Mouse (Mus musculus): ENCODE results near the gene Tenm2. TPM values are rescaled to one million over a fixed set of nuclear protein-coding genes. Genes with fewer than 3 reads are reported as not detected.
A peak's percentile ranks its signal among the peaks of the same experiment; 100 is the strongest.

The Tenm2 gene
- total RNA-seq, 2 experiments from 2014 or later = 0.05 to 0.06 TPM

DNA sequence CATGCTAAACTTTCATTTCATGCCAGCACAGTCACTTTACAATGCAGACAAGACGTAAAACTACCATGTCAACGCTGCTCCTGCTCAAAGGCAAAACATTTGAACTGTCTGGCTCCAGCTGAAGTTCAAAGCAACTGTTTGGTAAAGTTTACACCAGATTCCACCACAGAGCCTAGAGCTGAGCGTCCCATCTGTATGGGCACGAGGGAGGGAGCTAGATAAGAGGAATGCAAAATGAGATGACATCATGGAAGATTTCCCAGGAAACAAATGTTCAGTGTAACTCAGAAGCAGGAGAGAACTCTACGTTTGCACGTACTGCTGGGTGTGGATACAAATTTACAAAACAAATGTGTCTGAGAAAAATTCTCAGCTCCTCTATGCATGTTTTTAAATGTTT is 600.7 kb downstream of the Tenm2 start:
- DNase-seq = no peak
- intact Hi-C loops (cut with DNase I) = no loop called here

DNA sequence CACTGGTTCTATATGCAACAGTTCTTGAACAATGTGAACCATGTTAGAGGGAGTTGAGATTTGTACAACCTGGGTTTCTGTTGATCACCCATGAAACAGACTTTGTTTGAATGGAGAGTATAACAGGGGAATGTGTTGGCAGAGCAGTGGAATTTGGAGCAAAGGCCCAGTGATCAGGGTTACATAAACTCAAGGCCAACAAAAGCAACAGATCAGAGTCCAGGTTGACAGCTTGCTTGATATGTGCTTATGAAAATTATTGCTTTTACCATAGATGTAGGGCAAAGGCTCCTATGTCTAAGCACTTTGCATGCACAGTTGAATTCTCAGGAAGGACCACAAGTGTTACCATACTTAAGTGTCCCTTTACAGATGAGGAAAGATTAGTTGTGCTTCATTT is 603.6 kb downstream of the Tenm2 start:
- no peak for DNase-seq
- intact Hi-C loops (cut with DNase I) = no loop called here

DNA sequence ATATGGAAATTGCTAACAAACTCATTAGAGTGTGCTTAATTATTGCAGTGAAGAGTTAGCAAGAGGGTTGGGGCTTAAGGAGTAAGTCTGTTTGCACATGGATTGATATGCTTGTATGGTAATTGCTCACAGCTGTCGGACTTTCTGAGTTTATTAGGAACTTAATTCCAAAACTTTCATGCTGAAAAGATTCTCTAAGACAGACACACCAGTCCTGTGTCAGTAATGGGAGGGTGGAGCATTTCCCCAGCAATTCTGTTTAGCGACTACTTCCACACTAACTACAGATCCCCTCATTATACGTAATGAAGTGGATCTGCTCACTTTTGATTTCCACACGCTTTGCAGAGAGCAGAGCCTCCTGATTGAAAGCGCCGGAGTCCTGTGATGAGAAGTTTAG is 622.0 kb downstream of the Tenm2 start:
- intact Hi-C loops (cut with DNase I) = no loop called here
- DNase-seq = no peak

DNA sequence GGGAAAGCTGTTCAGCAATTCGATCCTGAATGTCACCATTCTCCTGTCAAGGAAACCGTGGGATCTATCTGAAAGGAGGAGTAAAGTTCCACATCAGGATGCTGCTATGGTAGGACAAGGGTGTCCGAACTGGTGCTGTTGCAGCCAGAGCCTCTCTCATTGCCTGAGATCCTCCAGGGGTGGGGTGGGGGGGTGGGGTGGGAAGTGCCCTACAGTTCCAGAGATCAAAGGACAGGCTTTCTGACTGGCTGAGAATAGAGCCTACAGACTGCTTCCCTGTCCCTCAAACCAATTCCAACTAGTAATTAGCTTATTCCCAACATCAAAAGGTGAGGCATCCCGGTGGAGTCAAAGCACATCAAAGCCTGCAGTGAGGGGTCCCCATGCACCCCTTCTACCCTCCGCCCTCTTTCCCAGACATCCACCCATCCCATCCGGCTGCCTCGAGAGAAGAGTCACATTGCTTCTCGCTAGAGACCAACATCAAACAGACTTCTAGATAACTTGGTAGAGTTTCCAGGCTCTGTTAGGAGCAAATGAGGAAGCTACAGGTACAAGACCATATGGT is 630.9 kb downstream of the Tenm2 start:
- intact Hi-C loops (cut with DNase I) = no loop called here
- DNase-seq = no peak

DNA sequence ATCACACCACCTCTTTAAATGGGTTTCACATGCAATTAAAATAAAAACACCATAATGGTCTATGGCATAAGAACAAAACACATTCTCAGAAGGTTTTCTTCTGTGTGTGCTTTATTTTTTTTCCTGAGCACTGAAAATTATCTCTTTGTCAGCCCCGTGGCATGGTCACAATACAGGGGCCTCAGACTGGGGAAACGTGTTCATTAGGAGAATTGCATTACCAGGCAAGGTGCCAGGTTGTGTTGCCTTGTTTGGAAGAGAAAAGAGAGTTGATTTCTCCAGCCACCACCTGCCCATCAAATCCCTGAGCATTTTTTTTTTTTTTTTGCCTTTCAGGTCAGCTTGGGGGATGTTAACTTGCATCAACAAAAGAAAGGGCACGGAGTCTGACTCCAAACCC is 631.5 kb downstream of the Tenm2 start:
- intact Hi-C loops (cut with DNase I) = no loop called here
- no peak for DNase-seq

DNA sequence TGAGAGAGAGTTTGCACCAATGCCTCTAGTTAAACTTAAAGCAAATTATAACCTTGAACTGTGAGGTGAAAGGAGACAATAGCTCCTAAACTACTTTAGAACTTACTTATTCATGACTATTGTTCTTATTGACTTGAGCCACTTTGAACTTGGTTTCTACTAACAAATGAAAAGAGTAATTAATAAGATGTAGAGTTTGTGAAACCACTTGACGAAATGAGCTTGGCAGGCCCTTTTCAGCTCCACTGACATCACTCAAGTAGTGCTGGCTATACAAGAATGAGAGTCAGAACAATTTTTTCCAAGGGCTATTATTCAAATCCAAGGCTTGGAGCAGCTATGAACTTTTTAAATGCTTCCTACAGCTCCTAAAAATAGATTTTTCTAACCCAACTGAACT is 643.3 kb downstream of the Tenm2 start:
- intact Hi-C loops (cut with DNase I) = no loop called here
- DNase-seq = no peak

DNA sequence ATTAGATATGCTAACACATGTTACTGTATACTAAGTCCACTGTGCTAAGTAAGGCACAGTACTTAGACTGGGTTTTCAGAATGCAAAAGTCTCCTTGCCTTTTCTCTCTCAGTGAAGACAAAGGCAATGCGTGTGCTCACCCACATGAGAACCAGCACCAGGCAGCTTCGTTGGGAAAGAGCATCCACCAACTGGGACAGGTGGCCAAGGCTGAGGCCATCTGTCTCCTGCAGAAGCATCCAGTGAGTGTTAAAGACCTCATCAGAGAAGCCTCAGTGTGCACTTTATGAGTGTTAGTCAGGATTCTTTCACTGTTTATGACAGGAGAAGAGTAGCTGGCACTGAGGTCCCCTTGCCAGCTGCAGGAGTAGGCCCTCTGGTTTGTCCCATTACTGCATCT is 669.6 kb downstream of the Tenm2 start:
- DNase-seq = no peak
- intact Hi-C loops (cut with DNase I) = no loop called here

DNA sequence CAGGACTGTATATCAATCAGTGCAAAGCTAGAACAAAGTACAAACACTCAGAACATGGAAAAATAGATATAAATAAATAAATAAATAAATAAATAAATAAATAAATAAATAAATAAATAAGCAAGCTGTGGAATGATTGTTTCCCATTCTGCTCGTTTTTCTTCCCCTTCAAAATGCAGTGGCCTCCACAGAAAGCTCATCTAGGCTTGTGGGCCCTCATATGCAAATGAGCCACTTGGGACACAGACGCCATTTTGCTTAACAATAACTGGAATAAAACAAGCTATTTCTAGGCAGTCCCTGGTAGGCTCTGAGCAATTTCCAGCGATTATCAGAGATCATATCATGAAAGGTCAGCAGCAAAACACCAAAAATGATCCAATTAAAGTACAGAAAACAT is 672.9 kb downstream of the Tenm2 start:
- no peak for DNase-seq
- intact Hi-C loops (cut with DNase I) = no loop called here

DNA sequence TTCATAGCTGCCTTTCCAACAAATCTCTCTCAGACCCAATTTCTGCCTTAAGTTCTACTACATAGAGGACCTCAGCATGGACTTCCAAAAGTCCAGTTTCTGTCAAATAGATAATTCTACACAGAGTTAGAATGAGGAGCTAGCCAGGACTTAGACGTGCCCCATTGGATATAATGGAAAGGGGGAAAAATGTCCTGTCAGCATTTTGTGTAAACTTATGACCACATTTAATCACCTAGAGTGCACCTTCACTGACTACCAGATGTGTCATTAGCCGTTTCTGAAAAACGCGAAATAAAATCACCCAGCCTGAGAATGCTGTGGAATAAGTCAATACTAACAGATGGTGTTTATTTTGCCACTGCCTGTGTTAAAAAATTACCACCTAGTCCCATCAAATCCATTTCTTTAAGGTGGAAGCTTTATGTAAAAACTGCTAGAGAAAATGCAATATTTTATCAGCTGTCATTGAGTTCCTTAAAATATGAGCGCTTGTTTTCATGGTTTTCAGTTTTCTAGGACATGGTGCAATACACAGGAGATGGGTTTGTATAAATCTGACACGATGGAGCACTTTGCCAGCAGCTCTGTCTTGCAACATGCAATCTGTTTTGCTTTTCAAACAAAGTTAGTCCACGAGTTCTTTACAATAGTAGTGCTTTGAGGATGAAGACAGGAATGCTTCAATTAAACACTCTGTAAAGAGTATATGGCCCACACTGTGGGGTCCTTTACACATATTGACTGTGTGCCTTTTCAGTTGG is 674.8 kb downstream of the Tenm2 start:
- intact Hi-C loops (cut with DNase I) = no loop called here
- no peak for DNase-seq

DNA sequence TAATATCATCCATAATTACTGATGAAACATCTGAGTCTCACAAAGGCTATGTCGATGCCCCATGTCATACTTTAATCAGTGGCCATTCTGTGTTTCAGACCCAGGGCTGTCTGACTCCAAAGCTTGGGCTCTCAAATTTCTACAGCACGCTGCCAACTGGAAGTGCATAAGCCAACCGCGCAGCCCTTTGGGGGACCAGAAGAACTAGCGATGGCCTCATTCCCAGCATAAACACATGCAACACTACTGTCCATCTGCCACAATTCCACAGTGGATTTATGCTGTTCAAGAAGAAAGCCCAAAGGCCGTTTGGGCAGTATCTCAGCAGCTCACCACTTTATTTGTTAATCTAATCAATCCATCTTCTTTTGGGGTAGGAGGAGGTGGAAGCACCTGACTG is 678.4 kb downstream of the Tenm2 start:
- DNase-seq = no peak
- intact Hi-C loops (cut with DNase I) = no loop called here

DNA sequence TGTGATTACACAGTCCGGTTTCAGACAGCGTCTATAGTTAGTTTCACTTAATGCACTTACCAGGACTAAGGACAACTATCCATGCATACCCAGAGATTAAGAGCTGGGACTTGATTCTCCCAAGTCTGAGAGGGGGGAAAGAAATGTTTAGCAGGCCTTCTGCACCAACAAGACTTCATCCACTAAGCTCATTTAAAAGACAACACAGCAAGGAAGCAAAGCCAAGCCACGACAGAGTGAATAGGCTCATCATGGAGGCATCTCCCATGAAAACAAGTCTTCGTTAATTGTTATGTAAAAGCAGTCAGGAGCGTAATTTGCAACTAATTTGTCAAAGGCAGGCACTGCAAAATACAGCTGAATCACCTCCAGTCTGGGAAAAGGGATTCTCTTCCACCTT is 682.5 kb downstream of the Tenm2 start:
- DNase-seq = no peak
- intact Hi-C loops (cut with DNase I) = no loop called here

DNA sequence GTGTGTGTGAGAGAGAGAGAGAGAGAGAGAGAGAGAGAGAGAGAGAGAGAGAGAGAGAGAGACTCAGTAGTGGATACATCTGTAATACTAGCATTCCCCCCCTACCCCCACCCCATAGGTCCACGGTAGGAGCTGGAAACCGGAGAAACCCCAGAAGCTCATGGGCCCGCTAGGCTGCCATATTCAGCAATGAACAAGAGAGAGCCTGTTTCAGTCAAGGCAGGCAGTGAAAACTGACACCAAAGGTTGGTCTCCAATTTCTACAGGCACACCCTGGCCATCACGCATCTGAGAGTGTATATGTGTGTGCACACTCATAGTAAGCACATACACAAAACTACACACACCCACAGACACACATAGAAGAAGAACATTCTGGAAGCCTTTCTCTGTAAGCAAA is 685.1 kb downstream of the Tenm2 start:
- intact Hi-C loops (cut with DNase I) = no loop called here
- DNase-seq = no peak

DNA sequence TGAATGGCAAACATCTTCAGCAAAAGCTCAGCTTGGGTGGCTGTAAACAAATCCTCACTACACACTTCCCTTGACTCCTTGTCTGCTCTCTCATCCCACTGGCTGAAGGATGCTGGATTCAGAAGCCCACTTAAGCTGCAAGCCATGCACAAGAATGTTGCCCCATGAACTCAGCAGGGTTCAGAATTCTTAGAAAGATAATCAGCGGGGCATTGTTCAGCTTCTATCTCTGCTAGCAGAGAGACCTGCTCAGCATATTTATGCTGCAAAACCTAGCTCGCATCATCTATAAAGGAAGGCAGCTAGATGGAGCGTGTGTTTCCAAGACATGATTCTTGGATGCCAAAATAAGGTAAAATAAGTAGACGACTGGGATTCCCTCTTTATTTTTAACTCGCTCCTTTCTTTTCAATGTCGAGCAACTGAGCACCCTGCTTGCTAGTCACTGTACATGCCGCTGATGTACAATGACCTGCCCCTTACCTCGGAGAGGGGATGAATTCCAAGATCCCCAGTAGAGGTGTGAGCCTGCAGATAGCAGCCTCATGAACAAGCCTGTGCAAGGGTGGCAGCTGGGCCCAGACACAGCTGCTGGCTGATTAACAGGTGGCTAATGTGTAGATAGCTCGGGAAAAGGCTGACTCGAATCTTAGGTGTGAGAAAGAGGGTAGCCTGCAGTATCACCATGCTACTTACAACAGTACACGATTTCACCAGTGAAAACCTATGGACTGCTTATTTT is 686.2 kb downstream of the Tenm2 start:
- intact Hi-C loops (cut with DNase I) = no loop called here
- DNase-seq = no peak

DNA sequence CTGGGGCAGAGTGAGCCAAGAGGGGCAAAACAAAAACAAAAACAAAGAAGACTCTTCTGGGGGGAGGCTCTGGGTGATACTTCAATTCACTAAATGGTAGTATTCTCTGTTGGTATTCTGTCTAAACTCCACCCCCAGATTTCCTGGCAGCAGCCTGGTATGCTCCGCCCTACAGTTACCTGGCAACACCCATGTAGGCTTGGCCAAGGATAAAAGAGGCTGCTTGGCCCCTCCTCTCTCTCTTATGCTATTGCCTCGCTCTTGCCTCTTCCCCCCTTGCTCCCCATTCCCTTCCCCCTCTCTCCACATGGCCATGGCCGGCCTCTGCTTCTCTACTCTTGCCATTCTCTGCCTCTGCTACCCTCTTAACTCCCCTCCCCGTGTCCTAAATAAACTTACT is 687.6 kb downstream of the Tenm2 start:
- no peak for DNase-seq
- intact Hi-C loops (cut with DNase I) = no loop called here

DNA sequence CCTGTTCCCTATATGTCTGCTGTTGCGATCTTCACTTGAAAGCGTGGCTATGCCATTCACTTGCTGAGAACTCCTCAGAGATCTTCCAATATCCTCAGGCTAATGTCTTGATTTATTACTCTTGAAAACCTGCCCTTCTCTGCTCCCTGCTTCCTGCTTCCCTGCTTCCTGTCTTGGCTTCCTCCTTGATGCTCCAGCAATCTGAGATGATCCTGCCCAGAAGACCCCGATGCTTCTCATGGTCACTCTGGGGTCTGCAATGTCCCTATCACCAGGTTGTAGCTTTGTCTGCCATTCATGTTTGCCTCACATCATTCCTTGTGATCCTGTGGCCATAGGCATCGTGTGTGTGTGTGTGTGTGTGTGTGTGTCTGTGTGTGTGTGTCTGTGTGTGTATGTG is 697.6 kb downstream of the Tenm2 start:
- DNase-seq = no peak
- intact Hi-C loops (cut with DNase I) = no loop called here

DNA sequence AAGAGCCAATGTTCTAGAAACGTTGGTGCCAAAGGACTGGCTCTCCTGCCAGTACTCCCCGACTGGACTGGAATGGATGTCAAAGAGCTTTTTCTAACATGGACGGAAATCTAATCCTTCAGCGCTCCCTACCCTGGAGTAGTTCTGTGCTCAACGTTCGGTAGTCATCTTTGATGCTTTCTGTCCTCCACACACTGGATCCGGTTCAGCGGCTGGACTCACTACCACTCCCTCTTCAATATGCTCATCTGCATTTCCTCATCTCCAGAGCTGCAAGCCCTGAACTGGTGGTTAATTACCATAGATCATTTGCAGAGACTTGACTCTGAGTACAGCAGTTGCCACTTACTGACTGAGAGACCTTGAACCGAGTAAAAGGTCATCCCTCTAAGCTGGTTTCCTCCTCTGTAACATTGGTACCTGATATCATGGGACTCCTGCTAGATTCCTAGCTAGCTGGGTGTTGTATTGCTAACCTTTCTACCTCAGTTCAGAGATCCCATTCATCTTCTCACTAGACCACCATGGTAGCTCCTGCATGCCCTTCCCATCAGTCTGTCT is 698.1 kb downstream of the Tenm2 start:
- no peak for DNase-seq
- intact Hi-C loops (cut with DNase I) = no loop called here

DNA sequence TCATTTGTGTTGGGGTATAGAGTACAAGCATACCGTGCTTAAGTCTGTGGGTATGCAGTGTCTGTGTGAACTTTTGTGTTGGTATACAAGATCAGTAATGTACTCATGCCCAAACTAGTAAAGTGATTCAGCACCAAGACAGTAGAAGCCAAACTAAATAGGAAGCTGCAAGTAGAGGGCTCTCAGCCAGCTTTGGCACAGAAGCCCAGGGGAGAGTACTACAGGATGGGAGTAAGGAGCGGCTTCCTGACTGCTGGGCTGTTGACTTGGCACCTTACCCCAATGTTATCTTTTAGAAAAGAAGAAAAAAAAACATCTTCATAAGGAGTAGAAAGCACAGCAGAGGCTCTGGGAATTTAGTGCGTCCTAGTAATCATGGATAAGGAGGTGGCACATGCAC is 700.2 kb downstream of the Tenm2 start:
- DNase-seq = peak in 1 of 2 experiments; percentile 6
- intact Hi-C loops (cut with DNase I) = no loop called here

DNA sequence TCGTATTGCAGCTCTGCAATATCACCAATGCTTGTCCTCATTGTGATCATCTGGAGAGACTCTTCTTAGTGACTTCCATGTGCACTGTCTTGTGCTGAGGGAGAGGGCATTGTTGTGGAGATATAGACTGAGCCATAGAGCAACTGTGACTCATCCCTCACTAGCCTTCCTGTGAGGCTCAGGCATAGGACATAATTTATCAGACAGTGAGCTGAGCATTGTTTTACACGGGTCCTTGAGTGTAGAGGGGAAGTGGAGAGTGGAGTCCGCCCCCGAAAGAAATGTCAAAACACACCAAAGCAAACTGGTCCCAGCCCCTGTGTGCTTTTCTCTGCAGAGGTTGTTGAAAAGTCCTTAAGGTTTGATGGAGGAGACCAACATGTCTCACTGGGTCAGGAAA is 704.1 kb downstream of the Tenm2 start:
- intact Hi-C loops (cut with DNase I) = no loop called here

DNA sequence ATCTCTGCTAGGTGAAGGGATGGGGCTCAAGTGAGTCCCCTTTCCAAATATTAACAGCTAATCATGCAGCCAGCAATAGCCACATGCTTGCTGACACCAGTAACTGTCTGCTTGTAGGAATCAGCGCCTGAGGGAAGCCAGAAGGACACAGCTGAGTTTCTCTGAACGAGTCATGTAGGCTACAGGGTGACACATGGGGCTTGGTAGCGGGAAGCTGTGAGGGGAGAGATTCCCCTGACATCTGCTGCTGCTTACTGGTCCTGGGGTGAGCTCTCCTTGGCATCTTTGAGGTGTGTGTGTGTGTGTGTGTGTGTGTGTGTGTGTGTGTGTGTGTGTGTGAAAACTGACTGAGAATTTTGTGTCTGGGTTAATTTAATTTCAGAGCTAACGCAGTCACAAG is 708.3 kb downstream of the Tenm2 start:
- intact Hi-C loops (cut with DNase I) = no loop called here
- DNase-seq = no peak

More for the DNA sequence above, 704.1 kb downstream of the Tenm2 start:
- DNase-seq = no peak

DNA sequence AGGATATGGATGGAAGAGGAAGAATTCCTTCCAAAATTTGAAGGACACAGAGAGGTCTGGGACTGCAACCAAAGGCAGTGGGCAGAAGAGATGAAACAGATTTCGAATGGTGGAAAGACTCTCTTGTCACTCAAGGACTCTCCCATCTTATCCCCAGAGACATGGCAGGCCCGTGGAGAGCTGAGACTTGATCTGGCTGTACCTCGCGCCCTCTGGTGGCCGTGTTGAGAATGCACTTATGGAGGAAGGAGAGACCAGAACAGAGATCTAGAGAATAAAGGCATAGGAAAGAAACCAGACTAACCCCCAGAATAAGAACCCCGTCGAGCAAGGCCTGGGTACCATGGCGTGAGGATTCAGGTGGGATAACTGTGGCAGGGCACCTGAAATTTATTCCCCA is 709.4 kb downstream of the Tenm2 start:
- intact Hi-C loops (cut with DNase I) = loop anchor here (1.0 kb wide), 2 partner anchors 305 to 480 kb away; no protein-coding TSS in a partner anchor
- peak; percentile 64 to 80 for DNase-seq

DNA sequence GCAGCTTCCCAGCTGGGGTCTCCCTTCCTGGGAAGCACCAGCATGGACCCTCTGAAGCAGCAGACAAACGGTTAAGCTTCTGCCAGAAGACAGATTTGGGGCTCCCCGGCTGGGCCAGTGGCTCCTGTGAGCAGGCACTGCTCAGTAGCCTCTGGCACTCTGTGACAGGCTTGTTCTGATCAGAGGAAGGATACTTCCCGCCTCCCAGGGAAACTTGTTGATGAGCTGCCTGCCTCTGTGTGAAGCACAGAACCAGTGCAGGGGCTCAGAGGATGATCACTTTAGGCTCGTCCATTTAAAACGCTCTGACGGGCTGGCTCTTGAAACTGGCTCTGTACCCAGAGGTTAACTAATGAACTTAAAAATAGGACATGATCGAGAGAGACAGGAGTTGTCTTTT is 723.3 kb downstream of the Tenm2 start:
- DNase-seq = no peak
- intact Hi-C loops (cut with DNase I) = no loop called here

DNA sequence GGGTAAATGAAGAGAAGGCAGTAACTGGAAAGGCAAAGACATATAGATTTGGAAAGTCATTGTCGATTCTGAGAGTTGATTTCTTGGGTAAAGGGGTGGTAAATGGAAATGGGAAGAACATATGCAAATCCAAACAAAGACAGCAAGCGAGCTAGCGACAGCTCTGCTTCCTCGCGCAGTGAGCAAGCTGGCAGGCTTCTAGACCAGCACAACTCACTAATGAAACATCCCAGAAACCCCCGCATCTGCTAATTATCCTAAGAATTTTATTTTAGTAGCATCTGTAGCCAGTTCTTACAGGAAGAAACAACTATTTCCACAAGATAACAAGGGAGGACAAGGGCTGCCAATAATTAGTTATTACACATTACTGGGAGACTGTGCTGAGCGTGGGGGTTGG is 727.5 kb downstream of the Tenm2 start:
- intact Hi-C loops (cut with DNase I) = no loop called here
- DNase-seq = no peak
